Mouse (Mus musculus) forebrain, embryonic 14.5 days (tissue): ENCODE measurements at regions not wholly inside any gene's neighbourhood (a gene's known extent, or its start where the extent isn't known, plus 50 kb on each side); places are given as distances from the start of the nearest gene placed in this dataset.

Source experiments
- ATAC-seq: fragments of 200-750 bp; cut with Nextera tagmentation; 2 replicates; pipeline ENCODE4 v1.8.0; 2017; ENCODE audit warnings: mild to moderate bottlenecking, moderate library complexity
- DNase-seq: peaks from one replicate; pipeline ENCODE4 v3.0.0-alpha.2; 2015; ENCODE audit warnings: low spot score
- H3K27ac ChIP-seq: fragments of 300-500 bp; sonication (generic); 2 replicates; pipeline ENCODE4 v1.5.1; 2014; ENCODE audit warnings: low read depth, mild to moderate bottlenecking, control low read depth, low read length, moderate library complexity
- H3K27me3 ChIP-seq: fragments of 300-500 bp; sonication (generic); replicated peaks from 2 replicates; pipeline ENCODE4 v1.6.1; 2014; ENCODE audit warnings: low read length, control low read depth, mixed read lengths; ENCODE audit not compliant: control insufficient read depth, insufficient read depth
- H3K36me3 ChIP-seq: fragments of 300-500 bp; sonication (generic); 2 replicates; pipeline ENCODE4 v1.6.1; 2014; ENCODE audit warnings: low read length, control low read depth; ENCODE audit not compliant: control insufficient read depth, insufficient read depth
- H3K4me1 ChIP-seq: fragments of 300-500 bp; sonication (generic); 2 replicates; pipeline ENCODE4 v1.6.1; 2014; ENCODE audit warnings: antibody characterized with exemption, low read length, control low read depth; ENCODE audit not compliant: control insufficient read depth, insufficient read depth
- H3K4me2 ChIP-seq: fragments of 300-500 bp; sonication (generic); 2 replicates; pipeline ENCODE4 v1.6.1; 2014; ENCODE audit warnings: mild to moderate bottlenecking, control low read depth, low read length
- H3K4me3 ChIP-seq: fragments of 300-500 bp; sonication (generic); 2 replicates; pipeline ENCODE4 v1.5.1; 2014; ENCODE audit warnings: low read depth, low read length, control low read depth
- H3K9ac ChIP-seq: fragments of 300-500 bp; sonication (generic); 2 replicates; pipeline ENCODE4 v1.6.1; 2014; ENCODE audit warnings: mild to moderate bottlenecking, low read length, control low read depth, moderate library complexity
- H3K9me3 ChIP-seq: fragments of 300-500 bp; sonication (generic); replicated peaks from 2 replicates; pipeline ENCODE4 v1.6.1; 2016; ENCODE audit warnings: low read length, control low read depth, mixed read lengths; ENCODE audit not compliant: control insufficient read depth
- WGBS: fragments of 180-500 bp; shearing (Covaris S2); extraction: QIAGEN DNeasy Blood & Tissue Kit; methylation state at CpG from one replicate; pipeline ENCODE4 v1.1.7; 2014; 5-methylcytosine and 5-hydroxymethylcytosine counted together

- Histone ChIP-seq H3K9ac (peak overlapping the region; percentile 25; the same call in 1 of the 2 replicates), H3K36me3 (no peaks in the 10 kb centered on the region), H3K4me3 (no peak overlapping the region), H3K27ac (peak overlapping the region; percentile 86), H3K4me2 (peak overlapping the region; percentile 45), H3K27me3 (no peaks in the 10 kb centered on the region), H3K4me1 (no peaks in the 10 kb centered on the region; the same call in 1 of the 2 replicates), H3K9me3 (no peaks in the 10 kb centered on the region)
- 27% methylated on average over 15 of the region's 15 CpGs for WGBS
- ATAC-seq = no peak
- DNase-seq = peak; percentile 67
Observed at GRCm38 (mm10) chrX:42360173-42360931, 129.1 kb upstream of the Tex13c2 start.

- Histone ChIP-seq H3K27ac (peak overlapping the region; percentile 86), H3K4me1 (no peaks in the 10 kb centered on the region; the same call in 1 of the 2 replicates), H3K9ac (no peak overlapping the region), H3K36me3 (no peaks in the 10 kb centered on the region), H3K4me2 (peak overlapping the region; percentile 45), H3K27me3 (no peaks in the 10 kb centered on the region), H3K9me3 (no peaks in the 10 kb centered on the region), H3K4me3 (no peak overlapping the region)
- DNase-seq (peak; percentile 75), ATAC-seq (peak; percentile 42)
- WGBS = 37% methylated on average over 6 of the region's 6 CpGs
Observed at GRCm38 (mm10) chrX:42360973-42361372, 128.5 kb upstream of the Tex13c2 start.

DNA sequence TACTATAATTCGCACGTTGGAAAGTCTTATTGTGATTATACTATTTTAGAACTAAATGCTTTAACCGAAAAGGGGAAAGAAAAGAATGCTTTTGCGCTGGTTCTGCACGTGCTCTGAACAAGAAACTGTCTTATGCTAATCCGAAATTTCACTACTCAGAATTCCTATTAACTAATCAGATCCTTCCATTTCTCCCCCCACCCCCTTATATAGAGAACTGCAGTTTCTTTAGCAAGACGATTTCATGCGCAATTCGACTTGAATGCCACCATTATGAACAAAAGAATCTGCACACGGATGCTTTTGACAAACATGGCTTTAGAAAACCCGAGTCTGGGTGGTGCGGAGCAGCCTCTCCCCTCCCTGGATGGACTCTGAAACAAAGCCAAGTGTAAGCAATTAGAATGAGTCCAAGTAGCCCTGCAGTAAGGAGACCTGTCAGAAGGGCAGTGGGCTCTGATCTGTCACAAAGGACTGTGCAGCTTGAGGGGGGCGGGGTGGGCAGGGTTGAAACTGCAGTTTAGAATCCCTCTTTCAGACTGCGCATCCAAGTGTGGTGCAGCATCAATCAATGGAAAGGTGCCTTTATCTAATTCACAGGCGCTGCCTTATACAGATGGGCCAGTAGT, 128.0 kb upstream of the Tex13c2 start:
- DNase-seq = peak; percentile 91

GRCm38 (mm10) chrX:42364137-42364536, 125.4 kb upstream of the Tex13c2 start:
- 74% methylated on average over 1 of the region's 1 CpGs for WGBS
- H3K9ac ChIP-seq = no peak overlapping the region
- no peaks in the 10 kb centered on the region for H3K27me3 ChIP-seq
- H3K4me2 ChIP-seq = no peak overlapping the region
- H3K4me3 ChIP-seq = no peak overlapping the region
- ATAC-seq (no peak), DNase-seq (no peak)
- no peaks in the 10 kb centered on the region; the same call in 1 of the 2 replicates for H3K4me1 ChIP-seq
- no peak overlapping the region for H3K27ac ChIP-seq
- no peaks in the 10 kb centered on the region for H3K9me3 ChIP-seq
- H3K36me3 ChIP-seq = no peaks in the 10 kb centered on the region

More for the DNA sequence above, 128.0 kb upstream of the Tex13c2 start:
- no peaks in the 10 kb centered on the region for H3K27me3 ChIP-seq
- 25% methylated on average over 15 of the region's 15 CpGs for WGBS
- ATAC-seq = peak; percentile 87
- no peaks in the 10 kb centered on the region for H3K36me3 ChIP-seq
- H3K4me2 ChIP-seq = peak overlapping the region; percentile 45
- H3K27ac ChIP-seq = peak overlapping the region; percentile 86
- no peaks in the 10 kb centered on the region for H3K9me3 ChIP-seq
- H3K4me3 ChIP-seq = no peak overlapping the region
- peak overlapping the region; percentile 35; the same call in 1 of the 2 replicates for H3K9ac ChIP-seq
- no peaks in the 10 kb centered on the region; the same call in 1 of the 2 replicates for H3K4me1 ChIP-seq

DNA sequence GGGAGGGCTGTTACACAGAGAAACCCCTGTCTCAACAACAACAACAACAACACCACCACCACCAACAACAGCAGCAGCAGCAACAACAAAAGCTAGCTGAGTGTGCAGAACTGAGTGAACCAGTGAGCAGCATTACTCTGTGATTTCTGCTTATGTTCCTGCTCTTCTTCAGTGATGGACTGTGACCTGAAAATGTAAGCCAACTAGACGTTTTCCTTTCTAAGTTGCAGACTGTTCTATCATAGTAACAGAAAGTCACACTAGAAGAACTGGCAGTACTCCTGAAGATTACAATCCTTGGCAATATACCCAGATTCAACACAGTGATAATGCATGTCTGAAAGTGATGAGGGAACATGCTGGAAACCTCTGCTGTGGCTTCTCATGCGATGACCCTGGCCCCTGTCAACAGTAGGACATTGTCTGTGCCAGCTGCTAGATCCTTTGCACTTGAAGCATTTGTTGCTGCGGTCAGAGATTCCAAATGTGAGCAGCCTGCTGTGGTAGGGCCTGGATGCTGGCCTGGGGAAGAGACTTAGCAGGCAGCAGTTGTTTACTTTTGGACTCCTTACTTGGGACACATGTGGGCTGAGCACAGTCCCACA, 115.6 kb upstream of the Tex13c2 start:
- 62% methylated on average over 3 of the region's 3 CpGs for WGBS
- no peak overlapping the region for H3K4me2 ChIP-seq
- no peak overlapping the region for H3K9ac ChIP-seq
- DNase-seq = no peak
- H3K27me3 ChIP-seq = no peaks in the 10 kb centered on the region
- H3K9me3 ChIP-seq = no peaks in the 10 kb centered on the region
- no peak for ATAC-seq
- no peak overlapping the region for H3K27ac ChIP-seq
- H3K4me3 ChIP-seq = no peak overlapping the region
- no peaks in the 10 kb centered on the region for H3K4me1 ChIP-seq
- H3K36me3 ChIP-seq = no peaks in the 10 kb centered on the region

DNA sequence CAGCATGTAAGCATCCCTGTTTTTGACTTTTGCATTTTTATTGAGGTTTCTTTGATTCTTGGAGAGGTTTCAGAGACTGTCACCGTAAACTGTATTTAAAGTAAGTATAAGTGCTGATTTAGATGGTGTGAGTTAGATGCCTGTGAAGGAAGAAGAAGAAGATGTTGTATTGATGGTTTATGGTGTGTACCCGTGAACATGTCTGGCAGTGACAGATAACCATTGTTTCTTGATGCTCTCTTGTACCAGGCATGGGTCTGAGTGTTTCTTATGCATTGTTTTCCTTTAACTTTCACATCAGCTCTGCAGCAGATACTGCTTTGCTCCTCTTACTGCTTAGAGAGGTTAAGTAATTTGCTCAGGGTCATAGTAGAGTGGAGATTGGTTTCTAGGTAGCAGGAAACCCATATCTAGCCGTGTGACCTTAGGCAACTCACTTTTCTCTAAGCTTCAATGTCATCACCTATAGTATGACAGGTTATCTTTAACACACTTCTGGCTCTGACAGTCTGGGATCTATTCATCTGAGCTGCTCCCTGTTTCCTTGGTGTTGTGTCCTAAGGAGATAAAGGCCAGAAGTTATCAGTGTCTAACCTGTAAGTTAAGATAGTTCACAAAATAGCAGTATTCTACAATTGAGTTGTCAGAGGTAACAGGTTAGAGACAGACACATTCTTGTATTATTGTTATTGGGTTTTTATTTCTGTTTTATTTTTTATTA, 95.5 kb upstream of the Tex13c2 start:
- no peak for DNase-seq
- no peak for ATAC-seq
- Histone ChIP-seq H3K4me2 (no peak overlapping the region), H3K4me1 (no peaks in the 10 kb centered on the region), H3K27ac (no peak overlapping the region), H3K4me3 (no peak overlapping the region), H3K9ac (no peak overlapping the region), H3K9me3 (no peaks in the 10 kb centered on the region), H3K27me3 (no peaks in the 10 kb centered on the region), H3K36me3 (no peaks in the 10 kb centered on the region)
- 78% methylated on average over 3 of the region's 3 CpGs for WGBS

DNA sequence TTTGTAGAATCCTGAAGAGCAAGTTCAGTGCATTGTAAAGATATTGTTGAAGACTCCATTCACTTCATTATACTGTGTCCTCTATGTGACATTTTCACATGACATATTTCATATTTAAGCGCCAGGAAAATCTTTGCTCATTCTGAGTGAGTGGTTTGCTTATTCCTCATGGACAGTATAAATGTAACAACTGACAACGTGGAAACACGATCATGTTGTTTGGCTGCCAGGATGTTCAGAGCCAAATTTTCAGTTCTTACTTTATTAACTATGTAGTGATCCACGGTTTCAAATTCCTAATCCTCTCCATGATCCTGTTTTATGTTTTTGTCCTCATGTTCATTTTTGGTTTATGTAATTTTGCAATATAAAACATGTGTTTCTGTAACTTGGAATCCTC, 93.0 kb upstream of the Tex13c2 start:
- Histone ChIP-seq H3K4me2 (no peak overlapping the region), H3K9me3 (no peaks in the 10 kb centered on the region), H3K27me3 (no peaks in the 10 kb centered on the region), H3K36me3 (no peaks in the 10 kb centered on the region), H3K4me1 (no peaks in the 10 kb centered on the region), H3K4me3 (no peak overlapping the region), H3K27ac (no peak overlapping the region), H3K9ac (no peak overlapping the region)
- WGBS = 79% methylated on average over 4 of the region's 4 CpGs
- DNase-seq = no peak
- no peak for ATAC-seq

GRCm38 (mm10) chrX:42398836-42399235, 90.7 kb upstream of the Tex13c2 start:
- no peak overlapping the region for H3K27ac ChIP-seq
- no peaks in the 10 kb centered on the region for H3K4me1 ChIP-seq
- no peaks in the 10 kb centered on the region for H3K36me3 ChIP-seq
- 48% methylated on average over 1 of the region's 1 CpGs for WGBS
- H3K4me3 ChIP-seq = no peak overlapping the region
- H3K4me2 ChIP-seq = no peak overlapping the region
- H3K27me3 ChIP-seq = no peaks in the 10 kb centered on the region
- no peak overlapping the region for H3K9ac ChIP-seq
- peak; percentile 0 for DNase-seq
- no peak for ATAC-seq
- H3K9me3 ChIP-seq = no peaks in the 10 kb centered on the region
